Mouse (Mus musculus): ENCODE measurements at regions not wholly inside any gene's neighbourhood (a gene's known extent, or its start where the extent isn't known, plus 50 kb on each side); places are given as distances from the start of the nearest gene placed in this dataset.
"Not testable (repeated sequence)": the region's sequence is repeated elsewhere in the genome, so short reads cannot be mapped to it uniquely, and the experiment has no call there.

DNA sequence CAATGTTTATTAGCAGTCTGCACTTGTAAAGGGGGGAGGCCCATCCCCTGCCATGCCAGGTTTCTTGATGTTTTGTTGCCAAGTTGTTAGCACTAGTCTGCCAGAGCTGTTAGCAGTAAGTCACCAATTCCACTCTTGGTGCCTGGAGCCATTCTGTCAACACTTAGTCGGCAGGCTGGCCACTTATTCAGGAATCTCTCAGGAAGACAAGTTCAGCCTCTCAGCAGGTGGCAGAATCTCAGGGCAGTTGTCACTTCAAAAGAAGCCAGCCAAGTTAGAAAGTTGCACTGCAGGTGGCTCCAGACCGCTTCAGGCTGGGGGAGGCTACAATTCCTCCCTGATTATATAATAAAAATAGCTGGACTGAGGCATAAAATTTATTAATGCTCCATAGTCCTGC lies 424.2 kb downstream of the Cdh10 start:
- H3K27ac ChIP-seq (replicated peaks; ENCODE audit: low read depth, low read length); H3K4me2 ChIP-seq (ENCODE audit: low read depth, low read length); H3K9me3 ChIP-seq (replicated peaks; ENCODE audit: control insufficient read depth, low read length); H3K36me3 ChIP-seq (replicated peaks; ENCODE audit: control insufficient read depth, insufficient read depth, low read depth, low read length); ATAC-seq (replicated peaks; ENCODE audit: insufficient number of reproducible peaks, low FRiP score, low TSS enrichment, low read depth); DNase-seq (ENCODE audit: low spot score); H3K4me1 ChIP-seq (ENCODE audit: control insufficient read depth, insufficient read depth, low read length); H3K27me3 ChIP-seq (ENCODE audit: control insufficient read depth, insufficient read depth, low read length); H3K9ac ChIP-seq (replicated peaks; ENCODE audit: low read length); H3K4me3 ChIP-seq (ENCODE audit: low read depth, low read length): not testable (repeated sequence)
- WGBS, result 58% methylated on average over 2 of the region's 2 CpGs

DNA sequence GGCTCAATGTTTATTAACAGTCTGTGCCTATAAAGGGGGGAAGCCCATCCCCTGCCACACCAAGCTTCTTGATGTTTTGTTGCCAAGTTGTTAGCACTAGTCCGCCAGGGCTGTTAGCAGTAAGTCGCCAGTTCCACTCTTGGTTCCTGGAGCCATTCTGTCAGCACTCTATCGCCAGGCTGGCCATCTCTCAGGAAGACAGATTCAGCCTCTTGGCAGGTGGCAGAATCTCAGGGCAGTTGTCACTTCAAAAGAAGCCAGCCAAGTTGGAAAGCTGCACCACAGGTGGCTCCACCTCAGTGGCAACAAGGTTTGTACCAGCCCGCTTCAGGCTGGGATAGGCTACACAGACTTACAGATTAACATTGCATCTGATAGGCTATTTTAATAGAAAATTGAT lies 428.7 kb downstream of the Cdh10 start:
- no peak overlapping the region for H3K9ac ChIP-seq (replicated peaks; ENCODE audit: low read length)
- H3K27ac ChIP-seq (replicated peaks; ENCODE audit: low read depth, low read length), result no peak overlapping the region
- no peaks in the 10 kb centered on the region for H3K27me3 ChIP-seq (ENCODE audit: control insufficient read depth, insufficient read depth, low read length)
- 85% methylated on average over 4 of the region's 4 CpGs for WGBS
- DNase-seq (ENCODE audit: low spot score) (no peak), ATAC-seq (replicated peaks; ENCODE audit: insufficient number of reproducible peaks, low FRiP score, low TSS enrichment, low read depth) (no peak)
- H3K4me3 ChIP-seq (ENCODE audit: low read depth, low read length), result no peak overlapping the region
- H3K36me3 ChIP-seq (replicated peaks; ENCODE audit: control insufficient read depth, insufficient read depth, low read depth, low read length), result no peaks in the 10 kb centered on the region
- no peak overlapping the region for H3K4me2 ChIP-seq (ENCODE audit: low read depth, low read length)
- no peaks in the 10 kb centered on the region for H3K4me1 ChIP-seq (ENCODE audit: control insufficient read depth, insufficient read depth, low read length)
- H3K9me3 ChIP-seq (replicated peaks; ENCODE audit: control insufficient read depth, low read length), result no peaks in the 10 kb centered on the region

GRCm38 (mm10) chr15:19275968-19276826 lies 457.4 kb downstream of the Cdh10 start:
- no peak overlapping the region for H3K4me2 ChIP-seq (ENCODE audit: low read depth, low read length)
- H3K27me3 ChIP-seq (ENCODE audit: control insufficient read depth, insufficient read depth, low read length), result no peaks in the 10 kb centered on the region
- H3K9ac ChIP-seq (replicated peaks; ENCODE audit: low read length), result no peak overlapping the region
- H3K27ac ChIP-seq (replicated peaks; ENCODE audit: low read depth, low read length), result no peak overlapping the region
- WGBS, result 61% methylated on average over 10 of the region's 10 CpGs
- DNase-seq (ENCODE audit: low spot score) (peak; percentile 26), ATAC-seq (replicated peaks; ENCODE audit: insufficient number of reproducible peaks, low FRiP score, low TSS enrichment, low read depth) (no peak)
- H3K4me3 ChIP-seq (ENCODE audit: low read depth, low read length), result no peak overlapping the region
- no peaks in the 10 kb centered on the region for H3K9me3 ChIP-seq (replicated peaks; ENCODE audit: control insufficient read depth, low read length)
- H3K36me3 ChIP-seq (replicated peaks; ENCODE audit: control insufficient read depth, insufficient read depth, low read depth, low read length), result no peaks in the 10 kb centered on the region
- no peaks in the 10 kb centered on the region for H3K4me1 ChIP-seq (ENCODE audit: control insufficient read depth, insufficient read depth, low read length)

DNA sequence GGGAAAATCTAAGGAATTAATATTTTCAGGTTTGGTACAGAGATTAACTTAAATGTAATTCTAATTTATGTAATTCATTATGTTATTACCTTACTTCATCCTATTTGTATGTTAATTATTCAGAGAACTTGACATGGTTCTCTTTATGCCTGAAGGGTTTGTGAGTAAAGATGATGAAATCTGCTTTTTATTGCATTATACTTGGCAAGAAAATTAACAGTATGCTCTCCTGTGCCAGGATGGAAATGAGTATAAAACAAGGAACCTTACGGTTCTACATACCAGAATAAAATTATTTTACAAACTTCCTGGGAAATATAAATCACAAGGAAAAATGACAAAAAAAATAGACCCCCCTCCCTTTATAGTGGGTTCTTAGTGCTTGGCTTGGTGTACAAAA lies 497.6 kb downstream of the Cdh10 start:
- DNase-seq (ENCODE audit: low spot score), result no peak
- Histone ChIP-seq H3K27me3 (ENCODE audit: control insufficient read depth, insufficient read depth, low read length) (no peaks in the 10 kb centered on the region), H3K4me3 (ENCODE audit: low read depth, low read length) (no peak overlapping the region), H3K36me3 (replicated peaks; ENCODE audit: control insufficient read depth, insufficient read depth, low read depth, low read length) (no peaks in the 10 kb centered on the region), H3K4me2 (ENCODE audit: low read depth, low read length) (no peak overlapping the region), H3K9ac (replicated peaks; ENCODE audit: low read length) (no peak overlapping the region), H3K4me1 (ENCODE audit: control insufficient read depth, insufficient read depth, low read length) (no peaks in the 10 kb centered on the region), H3K27ac (replicated peaks; ENCODE audit: low read depth, low read length) (no peak overlapping the region), H3K9me3 (replicated peaks; ENCODE audit: control insufficient read depth, low read length) (no peaks in the 10 kb centered on the region)
- no peak for ATAC-seq (replicated peaks; ENCODE audit: insufficient number of reproducible peaks, low FRiP score, low TSS enrichment, low read depth)
- 88% methylated on average over 1 of the region's 1 CpGs for WGBS

DNA sequence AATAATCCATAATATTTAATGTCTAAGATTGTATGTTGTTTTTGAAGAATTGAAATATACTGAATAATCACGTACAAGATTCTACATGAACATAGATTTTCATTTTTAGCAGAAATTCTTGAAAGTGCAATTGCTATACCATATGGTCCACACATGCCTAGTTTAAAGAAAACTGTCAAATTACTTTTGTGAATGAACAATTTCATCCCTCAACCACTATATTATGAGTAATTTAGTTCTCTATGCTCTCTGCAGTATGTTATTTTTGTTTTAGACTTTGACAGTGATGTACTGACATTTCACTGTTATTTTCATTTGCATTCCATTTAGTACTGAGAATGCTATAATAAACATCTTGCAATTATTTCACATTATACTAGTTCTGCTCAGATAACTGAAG lies 537.6 kb downstream of the Cdh10 start:
- H3K4me2 ChIP-seq (ENCODE audit: low read depth, low read length), result no peak overlapping the region
- ATAC-seq (replicated peaks; ENCODE audit: insufficient number of reproducible peaks, low FRiP score, low TSS enrichment, low read depth), result no peak
- H3K9ac ChIP-seq (replicated peaks; ENCODE audit: low read length), result no peak overlapping the region
- H3K4me3 ChIP-seq (ENCODE audit: low read depth, low read length), result no peak overlapping the region
- H3K27ac ChIP-seq (replicated peaks; ENCODE audit: low read depth, low read length), result no peak overlapping the region
- H3K36me3 ChIP-seq (replicated peaks; ENCODE audit: control insufficient read depth, insufficient read depth, low read depth, low read length), result no peaks in the 10 kb centered on the region
- no peaks in the 10 kb centered on the region for H3K4me1 ChIP-seq (ENCODE audit: control insufficient read depth, insufficient read depth, low read length)
- H3K9me3 ChIP-seq (replicated peaks; ENCODE audit: control insufficient read depth, low read length), result no peaks in the 10 kb centered on the region
- DNase-seq (ENCODE audit: low spot score), result no peak
- WGBS, result 64% methylated on average over 1 of the region's 1 CpGs
- no peaks in the 10 kb centered on the region for H3K27me3 ChIP-seq (ENCODE audit: control insufficient read depth, insufficient read depth, low read length)

- no peak overlapping the region for H3K9ac ChIP-seq (replicated peaks; ENCODE audit: low read length)
- H3K27ac ChIP-seq (replicated peaks; ENCODE audit: low read depth, low read length), result no peak overlapping the region
- ATAC-seq (replicated peaks; ENCODE audit: insufficient number of reproducible peaks, low FRiP score, low TSS enrichment, low read depth) (no peak), DNase-seq (ENCODE audit: low spot score) (peak; percentile 47)
- no peak overlapping the region for H3K4me3 ChIP-seq (ENCODE audit: low read depth, low read length)
- no peaks in the 10 kb centered on the region for H3K4me1 ChIP-seq (ENCODE audit: control insufficient read depth, insufficient read depth, low read length)
- no peak overlapping the region for H3K4me2 ChIP-seq (ENCODE audit: low read depth, low read length)
- no peaks in the 10 kb centered on the region for H3K27me3 ChIP-seq (ENCODE audit: control insufficient read depth, insufficient read depth, low read length)
- no peaks in the 10 kb centered on the region for H3K9me3 ChIP-seq (replicated peaks; ENCODE audit: control insufficient read depth, low read length)
- WGBS, result 32% methylated on average over 3 of the region's 3 CpGs
- no peaks in the 10 kb centered on the region for H3K36me3 ChIP-seq (replicated peaks; ENCODE audit: control insufficient read depth, insufficient read depth, low read depth, low read length)
Observed at GRCm38 (mm10) chr15:19360650-19361049, 541.9 kb downstream of the Cdh10 start.

DNA sequence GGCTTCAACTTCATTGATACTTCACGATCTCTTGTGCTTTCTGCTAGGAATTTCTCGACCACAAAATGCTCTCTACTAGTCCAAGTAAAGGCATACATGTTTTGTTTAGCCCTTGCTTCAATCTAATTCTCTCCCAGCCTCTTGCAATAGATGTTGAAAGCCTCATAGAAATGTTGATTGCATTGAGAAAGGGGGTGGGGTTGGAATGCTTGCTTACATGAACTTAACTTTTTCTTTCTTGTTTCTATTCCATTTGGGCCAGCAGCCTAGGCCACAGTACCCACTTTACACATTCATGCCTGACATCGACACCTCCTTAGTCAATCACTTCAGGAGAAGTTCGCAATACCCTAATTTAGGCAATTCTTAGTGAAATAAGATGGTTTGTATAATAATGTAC lies 571.2 kb downstream of the Cdh10 start:
- no peaks in the 10 kb centered on the region for H3K27me3 ChIP-seq (ENCODE audit: control insufficient read depth, insufficient read depth, low read length)
- H3K4me1 ChIP-seq (ENCODE audit: control insufficient read depth, insufficient read depth, low read length), result no peaks in the 10 kb centered on the region
- no peaks in the 10 kb centered on the region for H3K9me3 ChIP-seq (replicated peaks; ENCODE audit: control insufficient read depth, low read length)
- WGBS, result 87% methylated on average over 4 of the region's 4 CpGs
- H3K27ac ChIP-seq (replicated peaks; ENCODE audit: low read depth, low read length), result no peak overlapping the region
- no peak overlapping the region for H3K9ac ChIP-seq (replicated peaks; ENCODE audit: low read length)
- no peak overlapping the region for H3K4me2 ChIP-seq (ENCODE audit: low read depth, low read length)
- no peak for ATAC-seq (replicated peaks; ENCODE audit: insufficient number of reproducible peaks, low FRiP score, low TSS enrichment, low read depth)
- no peak overlapping the region for H3K4me3 ChIP-seq (ENCODE audit: low read depth, low read length)
- H3K36me3 ChIP-seq (replicated peaks; ENCODE audit: control insufficient read depth, insufficient read depth, low read depth, low read length), result no peaks in the 10 kb centered on the region
- no peak for DNase-seq (ENCODE audit: low spot score)

GRCm38 (mm10) chr15:19391250-19391982 lies 572.7 kb downstream of the Cdh10 start:
- DNase-seq (ENCODE audit: low spot score) (no peak), ATAC-seq (replicated peaks; ENCODE audit: insufficient number of reproducible peaks, low FRiP score, low TSS enrichment, low read depth) (no peak)
- no peak overlapping the region for H3K4me3 ChIP-seq (ENCODE audit: low read depth, low read length)
- no peaks in the 10 kb centered on the region for H3K4me1 ChIP-seq (ENCODE audit: control insufficient read depth, insufficient read depth, low read length)
- WGBS, result 78% methylated on average over 6 of the region's 6 CpGs
- no peak overlapping the region for H3K9ac ChIP-seq (replicated peaks; ENCODE audit: low read length)
- no peaks in the 10 kb centered on the region for H3K9me3 ChIP-seq (replicated peaks; ENCODE audit: control insufficient read depth, low read length)
- H3K27me3 ChIP-seq (ENCODE audit: control insufficient read depth, insufficient read depth, low read length), result no peaks in the 10 kb centered on the region
- no peak overlapping the region for H3K27ac ChIP-seq (replicated peaks; ENCODE audit: low read depth, low read length)
- no peaks in the 10 kb centered on the region for H3K36me3 ChIP-seq (replicated peaks; ENCODE audit: control insufficient read depth, insufficient read depth, low read depth, low read length)
- no peak overlapping the region for H3K4me2 ChIP-seq (ENCODE audit: low read depth, low read length)
